Mouse (Mus musculus) neural tube, embryonic 11.5 days (tissue): ENCODE results near the gene Epha2. TPM values are rescaled to one million over a fixed set of nuclear protein-coding genes. Genes with fewer than 3 reads are reported as not detected.

ENCODE experiments used
- ATAC-seq: fragments of 200-750 bp; cut with Nextera tagmentation; 2 replicates; pipeline ENCODE4 v1.8.0; 2017; ENCODE audit warnings: moderate number of reproducible peaks, mild to moderate bottlenecking, moderate TSS enrichment, moderate library complexity; ENCODE audit not compliant: insufficient read depth, low FRiP score, low TSS enrichment
- DNase-seq: peaks from one replicate; pipeline ENCODE4 v3.0.0-alpha.2; 2015; ENCODE audit warnings: low spot score
- H3K27ac ChIP-seq: fragments of 300-500 bp; sonication (generic); 2 replicates; pipeline ENCODE4 v1.5.1; 2014; ENCODE audit warnings: low read depth, mild to moderate bottlenecking, low read length
- H3K27me3 ChIP-seq: fragments of 300-500 bp; sonication (generic); 2 replicates; pipeline ENCODE4 v1.6.1; 2014; ENCODE audit warnings: mild to moderate bottlenecking, low read length, mixed read lengths; ENCODE audit not compliant: control insufficient read depth, insufficient read depth
- H3K36me3 ChIP-seq: fragments of 300-500 bp; sonication (generic); 2 replicates; pipeline ENCODE4 v1.6.1; 2014; ENCODE audit warnings: mild to moderate bottlenecking, low read length, moderate library complexity, mixed read lengths; ENCODE audit not compliant: control insufficient read depth, insufficient read depth
- H3K4me1 ChIP-seq: fragments of 300-500 bp; sonication (generic); 2 replicates; pipeline ENCODE4 v1.6.1; 2014; ENCODE audit warnings: low read length, mixed read lengths; ENCODE audit not compliant: control insufficient read depth, insufficient read depth
- H3K4me2 ChIP-seq: fragments of 300-500 bp; sonication (generic); 2 replicates; pipeline ENCODE4 v1.6.1; 2014; ENCODE audit warnings: low read depth, mild to moderate bottlenecking, moderate library complexity
- H3K4me3 ChIP-seq: fragments of 300-500 bp; sonication (generic); 2 replicates; pipeline ENCODE4 v1.5.1; 2014; ENCODE audit warnings: low read depth, low read length
- H3K9ac ChIP-seq: fragments of 300-500 bp; sonication (generic); 2 replicates; pipeline ENCODE4 v1.6.1; 2014; ENCODE audit warnings: mild to moderate bottlenecking, low read length
- H3K9me3 ChIP-seq: fragments of 300-500 bp; sonication (generic); 2 replicates; pipeline ENCODE4 v1.6.1; 2016; ENCODE audit warnings: low read length; ENCODE audit not compliant: control insufficient read depth
- WGBS: fragments of 180-500 bp; shearing (Covaris S2); extraction: QIAGEN DNeasy Blood & Tissue Kit; methylation state at CpG from one replicate; pipeline ENCODE4 v1.1.7; 2014; 5-methylcytosine and 5-hydroxymethylcytosine counted together
- polyA plus RNA-seq: library from polyadenylated mRNA; unstranded; fragments of >200 nt; fragmentation: Nextera tagmentation; extraction: Ambion mirVana; gene quantifications from 2 replicates; pipeline ENCODE4 v1.2.1, GENCODE M21; 2014

The Epha2 gene
- polyA plus RNA-seq, 1 experiment from 2014 or later = 2.5 TPM

DNA sequence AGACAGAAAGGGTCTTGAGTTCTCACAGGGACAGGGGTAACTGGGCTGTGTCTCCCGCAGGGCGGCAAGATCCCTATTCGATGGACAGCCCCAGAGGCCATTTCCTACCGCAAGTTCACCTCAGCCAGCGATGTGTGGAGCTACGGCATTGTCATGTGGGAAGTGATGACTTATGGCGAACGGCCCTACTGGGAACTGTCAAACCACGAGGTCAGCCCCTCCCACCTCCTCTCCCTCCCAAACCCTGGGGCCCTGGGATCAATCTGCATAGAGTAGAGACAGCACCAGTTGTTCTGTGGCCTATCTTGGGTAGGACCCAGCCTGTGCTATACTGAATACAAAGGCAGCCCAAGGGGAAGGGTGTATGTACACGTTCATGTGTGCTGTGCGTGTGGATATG lies 21.5 kb downstream of the Epha2 start:
- Histone ChIP-seq H3K9ac (no peak overlapping the region), H3K4me3 (no peak overlapping the region), H3K27ac (no peak overlapping the region), H3K4me2 (no peak overlapping the region), H3K4me1 (no peaks in the 10 kb centered on the region), H3K27me3 (no peaks in the 10 kb centered on the region), H3K36me3 (no peaks in the 10 kb centered on the region), H3K9me3 (no peaks in the 10 kb centered on the region)
- DNase-seq (no peak), ATAC-seq (no peak)
- 78% methylated on average over 11 of the region's 11 CpGs for WGBS

DNA sequence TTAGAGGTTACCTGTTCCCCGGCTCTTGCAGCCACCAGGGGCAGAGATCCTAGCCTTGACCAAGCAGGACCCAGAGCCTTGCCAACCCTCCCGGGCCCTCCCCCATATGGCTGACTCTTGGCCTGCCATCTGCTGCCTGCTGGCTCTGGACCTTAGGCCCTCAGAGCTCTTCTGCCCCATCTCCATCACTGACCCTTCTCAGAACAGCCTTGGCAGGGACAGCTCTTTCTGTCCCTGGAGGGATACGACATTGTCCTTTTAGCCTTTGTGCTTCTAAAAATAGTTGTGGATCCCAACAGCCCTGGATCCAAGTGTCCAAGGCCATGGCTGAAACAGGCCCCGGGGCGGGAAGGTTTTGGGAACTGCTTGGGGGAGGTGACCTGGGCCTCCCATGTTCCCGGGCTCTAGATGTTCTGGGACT lies 23.7 kb downstream of the Epha2 start:
- H3K4me3 ChIP-seq = no peak overlapping the region
- no peaks in the 10 kb centered on the region for H3K36me3 ChIP-seq
- WGBS = 90% methylated on average over 6 of the region's 6 CpGs
- DNase-seq (no peak), ATAC-seq (no peak)
- H3K9ac ChIP-seq = no peak overlapping the region
- H3K27me3 ChIP-seq = no peaks in the 10 kb centered on the region
- H3K9me3 ChIP-seq = no peaks in the 10 kb centered on the region
- H3K4me2 ChIP-seq = no peak overlapping the region
- H3K27ac ChIP-seq = no peak overlapping the region
- H3K4me1 ChIP-seq = no peaks in the 10 kb centered on the region

DNA sequence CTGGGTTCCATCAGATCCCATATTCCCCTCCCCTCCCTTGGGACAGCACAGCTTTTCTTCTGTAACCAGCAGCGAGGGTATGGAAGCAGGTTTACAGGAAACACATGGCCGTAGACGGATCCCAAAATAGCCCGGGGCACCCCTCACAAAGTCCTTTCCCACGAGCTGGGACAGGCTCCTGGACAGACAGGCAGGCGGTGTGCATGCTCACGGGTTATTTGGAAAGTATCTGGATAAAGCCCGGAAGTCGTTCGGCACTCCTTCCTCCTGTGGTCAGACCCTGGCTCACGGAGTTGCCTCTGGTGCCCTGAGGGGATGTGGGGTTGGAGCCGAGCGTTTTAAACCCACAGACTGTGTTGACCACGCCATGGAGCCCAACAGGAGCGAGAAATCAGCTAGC lies 24.6 kb downstream of the Epha2 start:
- H3K27me3 ChIP-seq = no peaks in the 10 kb centered on the region
- H3K9ac ChIP-seq = no peak overlapping the region
- no peaks in the 10 kb centered on the region for H3K4me1 ChIP-seq
- no peak overlapping the region for H3K4me3 ChIP-seq
- H3K27ac ChIP-seq = no peak overlapping the region
- no peak for DNase-seq
- no peaks in the 10 kb centered on the region for H3K36me3 ChIP-seq
- ATAC-seq = no peak
- H3K9me3 ChIP-seq = no peaks in the 10 kb centered on the region
- WGBS = 80% methylated on average over 15 of the region's 15 CpGs
- no peak overlapping the region for H3K4me2 ChIP-seq

DNA sequence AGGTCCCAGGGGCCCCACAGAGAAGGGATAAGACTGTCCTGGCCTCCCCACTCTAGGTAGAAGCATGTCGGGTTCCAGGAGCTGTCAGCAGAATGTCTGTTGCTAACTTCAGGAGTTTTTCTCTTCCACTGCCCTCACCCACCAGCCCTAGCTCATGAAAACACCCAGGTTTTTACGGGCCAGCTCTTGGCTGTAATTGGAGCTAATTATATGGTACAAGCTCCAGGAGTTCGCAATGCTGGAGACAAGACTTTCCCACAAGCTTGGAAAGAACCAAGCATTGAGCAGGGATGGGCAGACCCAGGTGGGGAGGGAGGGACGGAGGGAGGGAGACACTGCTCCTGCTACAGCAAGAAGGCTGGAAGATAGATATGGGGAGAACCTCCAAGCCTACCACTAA lies 26.0 kb downstream of the Epha2 start:
- Histone ChIP-seq H3K4me1 (no peaks in the 10 kb centered on the region), H3K36me3 (no peaks in the 10 kb centered on the region), H3K9me3 (no peaks in the 10 kb centered on the region), H3K27ac (no peak overlapping the region), H3K4me2 (no peak overlapping the region), H3K27me3 (no peaks in the 10 kb centered on the region), H3K4me3 (no peak overlapping the region), H3K9ac (no peak overlapping the region)
- DNase-seq = no peak
- ATAC-seq = no peak
- 63% methylated on average over 4 of the region's 4 CpGs for WGBS

DNA sequence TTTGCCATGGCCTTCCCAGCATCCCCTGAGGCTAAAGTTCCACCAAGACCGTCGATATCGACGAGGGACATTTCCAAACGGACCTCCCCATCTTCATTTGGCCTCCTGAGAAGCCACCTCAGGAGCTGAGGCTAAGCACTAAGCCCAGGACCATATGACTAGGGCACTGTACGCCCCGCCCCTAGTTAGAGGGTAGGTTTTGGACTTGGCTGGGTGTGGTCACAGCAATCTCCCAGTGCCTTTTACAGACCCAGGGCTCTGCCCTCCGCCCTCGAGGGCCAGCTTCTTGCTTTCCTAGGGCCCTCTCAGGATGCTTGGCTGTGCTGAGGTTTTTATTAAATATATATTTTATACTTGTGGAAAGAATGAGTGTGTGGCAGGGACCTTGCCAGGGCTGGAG lies 27.7 kb downstream of the Epha2 start:
- Histone ChIP-seq H3K27me3 (no peaks in the 10 kb centered on the region), H3K27ac (no peak overlapping the region), H3K36me3 (no peaks in the 10 kb centered on the region), H3K4me2 (no peak overlapping the region), H3K9me3 (no peaks in the 10 kb centered on the region), H3K4me1 (no peaks in the 10 kb centered on the region), H3K4me3 (no peak overlapping the region), H3K9ac (no peak overlapping the region)
- 86% methylated on average over 9 of the region's 9 CpGs for WGBS
- DNase-seq (no peak), ATAC-seq (no peak)

DNA sequence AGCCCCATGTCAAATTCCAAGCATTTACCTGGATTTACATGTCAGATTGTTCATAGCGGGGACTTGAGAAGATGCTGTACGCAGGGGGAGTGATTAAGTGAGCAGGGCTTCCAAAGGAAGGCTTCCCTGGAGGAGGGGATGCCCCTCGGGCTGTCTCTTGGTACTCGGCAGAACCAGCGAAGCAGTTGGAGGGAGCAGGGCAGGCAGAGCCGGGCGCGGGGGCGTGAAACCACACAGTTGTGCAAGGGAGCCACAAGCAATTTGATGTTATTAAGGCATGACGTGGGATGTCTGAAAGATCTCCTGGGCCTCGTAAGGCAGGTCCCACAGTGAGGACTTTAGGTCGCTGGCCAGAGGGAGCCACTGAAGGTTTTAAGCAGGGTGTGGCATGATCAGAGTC lies 28.9 kb downstream of the Epha2 start:
- no peak overlapping the region for H3K9ac ChIP-seq
- no peaks in the 10 kb centered on the region for H3K9me3 ChIP-seq
- peaks cover 5% of the 10 kb centered on the region; the same call in 1 of the 2 replicates for H3K4me1 ChIP-seq
- H3K27me3 ChIP-seq = no peaks in the 10 kb centered on the region
- H3K36me3 ChIP-seq = no peaks in the 10 kb centered on the region
- no peak overlapping the region for H3K27ac ChIP-seq
- DNase-seq (no peak), ATAC-seq (no peak)
- H3K4me2 ChIP-seq = no peak overlapping the region
- WGBS = 72% methylated on average over 12 of the region's 12 CpGs
- H3K4me3 ChIP-seq = no peak overlapping the region

DNA sequence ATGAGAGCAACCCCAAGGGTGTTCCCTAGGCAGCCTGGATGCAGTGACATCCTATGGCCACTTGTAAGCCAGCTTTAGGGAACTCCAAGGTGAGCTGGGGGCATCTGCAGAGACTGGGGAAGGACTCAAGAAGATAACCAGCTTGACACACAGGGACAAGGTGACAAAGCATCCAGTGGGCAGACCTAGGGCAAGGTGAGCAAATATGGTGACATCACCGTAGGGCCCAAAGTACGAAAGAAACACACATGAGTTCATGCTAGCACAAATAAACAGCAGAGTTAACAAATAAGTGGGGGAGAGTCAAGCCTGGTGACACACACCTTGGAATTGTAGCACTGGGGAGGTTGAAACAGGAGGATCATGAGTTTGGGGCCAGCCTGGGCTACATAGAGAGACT lies 30.4 kb downstream of the Epha2 start:
- 93% methylated on average over 2 of the region's 2 CpGs for WGBS
- ATAC-seq (no peak), DNase-seq (no peak)
- peaks cover 14% of the 10 kb centered on the region for H3K4me1 ChIP-seq
- no peaks in the 10 kb centered on the region for H3K36me3 ChIP-seq
- H3K9me3 ChIP-seq = no peaks in the 10 kb centered on the region
- no peaks in the 10 kb centered on the region for H3K27me3 ChIP-seq
- no peak overlapping the region for H3K4me2 ChIP-seq
- H3K9ac ChIP-seq = no peak overlapping the region
- no peak overlapping the region for H3K27ac ChIP-seq
- H3K4me3 ChIP-seq = no peak overlapping the region

DNA sequence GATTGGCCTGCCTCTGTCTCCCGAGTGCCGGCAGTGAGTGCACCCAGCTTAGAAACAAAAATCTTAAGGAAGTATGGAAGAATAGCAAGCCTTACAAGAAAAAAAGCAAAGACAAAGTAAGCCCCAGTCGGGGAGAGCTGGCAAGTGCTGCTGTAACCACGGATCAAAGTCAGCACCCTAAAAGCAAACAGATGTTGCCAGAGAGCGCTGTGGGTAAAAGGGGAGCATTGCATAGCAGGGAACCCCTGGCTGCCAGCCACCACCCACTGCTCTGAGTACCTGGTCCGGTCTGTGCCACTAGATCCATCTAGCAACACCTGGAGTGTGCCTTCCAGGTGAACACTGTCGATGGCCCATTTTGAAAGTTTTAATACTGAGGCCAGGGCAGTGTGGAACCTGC lies 31.2 kb downstream of the Epha2 start:
- Histone ChIP-seq H3K36me3 (no peaks in the 10 kb centered on the region), H3K27ac (no peak overlapping the region), H3K4me3 (no peak overlapping the region), H3K4me2 (no peak overlapping the region), H3K27me3 (no peaks in the 10 kb centered on the region), H3K9me3 (no peaks in the 10 kb centered on the region), H3K4me1 (peaks cover 14% of the 10 kb centered on the region), H3K9ac (no peak overlapping the region)
- no peak for DNase-seq
- ATAC-seq = no peak
- 82% methylated on average over 7 of the region's 7 CpGs for WGBS

DNA sequence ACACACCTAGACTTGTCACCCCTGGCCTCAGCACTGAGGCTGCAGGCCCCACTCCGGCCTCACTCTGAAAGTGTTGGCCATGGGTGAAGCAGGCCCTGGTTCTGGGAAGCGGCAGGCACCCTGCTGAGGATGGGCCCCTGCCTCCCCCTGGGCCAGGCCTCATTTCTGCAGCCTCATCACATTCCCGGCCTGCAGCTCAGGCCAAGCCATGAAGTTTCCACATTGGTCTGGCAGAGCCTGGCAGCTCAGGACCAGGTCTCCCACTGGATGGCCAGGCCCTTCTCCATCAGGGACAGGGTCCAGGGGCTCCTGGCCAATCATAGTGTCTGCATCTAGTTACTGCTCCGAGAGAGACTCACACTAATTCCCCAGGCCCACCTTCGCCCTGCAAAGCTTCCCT lies 33.7 kb downstream of the Epha2 start:
- H3K27ac ChIP-seq = peak overlapping the region; percentile 51; the same call in 1 of the 2 replicates
- peak overlapping the region; percentile 40 for H3K9ac ChIP-seq
- H3K4me1 ChIP-seq = peaks cover 27% of the 10 kb centered on the region
- no peaks in the 10 kb centered on the region for H3K9me3 ChIP-seq
- no peak overlapping the region for H3K4me3 ChIP-seq
- no peak overlapping the region for H3K4me2 ChIP-seq
- ATAC-seq = no peak; the same call in 1 of the 2 replicates
- no peak for DNase-seq
- H3K27me3 ChIP-seq = no peaks in the 10 kb centered on the region
- no peaks in the 10 kb centered on the region for H3K36me3 ChIP-seq
- 52% methylated on average over 5 of the region's 5 CpGs for WGBS
